Mouse (Mus musculus) neural tube, embryonic 13.5 days (tissue): ENCODE measurements around the gene 1700013G24Rik. TPM values are rescaled to one million over a fixed set of nuclear protein-coding genes. Genes with fewer than 3 reads are reported as not detected.

Experiments
- ATAC-seq: fragments of 200-750 bp; cut with Nextera tagmentation; 2 replicates; pipeline ENCODE4 v1.8.0; 2017; ENCODE audit warnings: low read depth, mild to moderate bottlenecking, moderate TSS enrichment, moderate library complexity
- H3K27ac ChIP-seq: fragments of 300-500 bp; sonication (generic); replicated peaks from 2 replicates; pipeline ENCODE4 v1.5.1; 2015; ENCODE audit warnings: moderate library complexity, mild to moderate bottlenecking, inconsistent platforms
- H3K27me3 ChIP-seq: fragments of 300-500 bp; sonication (generic); 2 replicates; pipeline ENCODE4 v1.6.1; 2015; ENCODE audit warnings: mild to moderate bottlenecking, inconsistent platforms
- H3K36me3 ChIP-seq: fragments of 300-500 bp; sonication (generic); 2 replicates; pipeline ENCODE4 v1.6.1; 2015; ENCODE audit warnings: mild to moderate bottlenecking, inconsistent platforms
- H3K4me1 ChIP-seq: fragments of 300-500 bp; sonication (generic); replicated peaks from 2 replicates; pipeline ENCODE4 v1.6.1; 2015; ENCODE audit warnings: inconsistent platforms
- H3K4me2 ChIP-seq: fragments of 300-500 bp; sonication (generic); 2 replicates; pipeline ENCODE4 v1.6.1; 2015; ENCODE audit warnings: inconsistent platforms, mild to moderate bottlenecking, moderate library complexity
- H3K4me3 ChIP-seq: fragments of 300-500 bp; sonication (generic); 2 replicates; pipeline ENCODE4 v1.5.1; 2015; ENCODE audit warnings: mild to moderate bottlenecking, inconsistent platforms
- H3K9ac ChIP-seq: fragments of 300-500 bp; sonication (generic); 2 replicates; pipeline ENCODE4 v1.6.1; 2015; ENCODE audit warnings: moderate library complexity, mild to moderate bottlenecking, inconsistent platforms
- H3K9me3 ChIP-seq: fragments of 300-500 bp; sonication (generic); 2 replicates; pipeline ENCODE4 v1.6.1; 2016; ENCODE audit warnings: inconsistent platforms
- WGBS: fragments of 180-500 bp; shearing (Covaris S2); methylation state at CpG from one replicate; pipeline ENCODE4 v1.1.7; 2015; 5-methylcytosine and 5-hydroxymethylcytosine counted together
- polyA plus RNA-seq: library from polyadenylated mRNA; unstranded; fragments of >200 nt; fragmentation: Nextera tagmentation; extraction: Ambion mirVana; gene quantifications from 2 replicates; pipeline ENCODE4 v1.2.1, GENCODE M21; 2015

Gene 1700013G24Rik
- polyA plus RNA-seq, 1 experiment from 2014 or later: not detected

DNA sequence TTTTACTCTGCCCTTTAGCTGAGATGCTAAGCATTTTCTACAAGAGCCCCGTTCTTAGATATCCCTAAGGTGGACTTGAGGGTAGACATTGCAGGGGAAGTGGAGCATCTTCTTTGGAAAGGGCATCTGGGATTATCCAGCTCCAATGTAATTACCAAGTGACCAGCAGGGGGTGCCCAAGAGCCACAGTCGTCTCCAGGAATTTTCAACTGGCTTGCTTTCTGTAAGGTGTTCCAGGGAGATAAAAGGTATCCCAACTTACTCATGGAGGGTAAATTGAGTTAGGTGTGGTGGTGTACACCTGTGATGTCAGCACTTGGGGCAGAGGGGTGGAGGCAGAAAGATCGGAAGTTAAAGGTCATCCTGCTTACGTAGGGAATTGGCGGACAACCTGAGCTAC, 9.5 kb upstream of the 1700013G24Rik start:
- Histone ChIP-seq H3K27ac (no peak overlapping the region), H3K9me3 (no peaks in the 10 kb centered on the region), H3K4me1 (peaks cover 10% of the 10 kb centered on the region), H3K36me3 (no peaks in the 10 kb centered on the region), H3K4me3 (no peak overlapping the region), H3K27me3 (no peaks in the 10 kb centered on the region), H3K9ac (no peak overlapping the region), H3K4me2 (no peak overlapping the region)
- 35% methylated on average over 5 of the region's 5 CpGs for WGBS
- ATAC-seq: no peak; the same call in 1 of the 2 replicates

GRCm38 (mm10) chr4:137445881-137446280, 7.2 kb upstream of the 1700013G24Rik start:
- H3K4me3 ChIP-seq: no peak overlapping the region
- H3K9me3 ChIP-seq: no peaks in the 10 kb centered on the region
- H3K4me1 ChIP-seq: peaks cover 16% of the 10 kb centered on the region
- no peak overlapping the region for H3K27ac ChIP-seq
- no peak overlapping the region for H3K9ac ChIP-seq
- H3K4me2 ChIP-seq: no peak overlapping the region
- whole genome bisulfite sequencing: 90% methylated on average over 4 of the region's 4 CpGs
- no peaks in the 10 kb centered on the region for H3K27me3 ChIP-seq
- no peaks in the 10 kb centered on the region for H3K36me3 ChIP-seq
- ATAC-seq: no peak

- no peaks in the 10 kb centered on the region for H3K9me3 ChIP-seq
Measured at GRCm38 (mm10) chr4:137447363-137448196, 5.5 kb upstream of the 1700013G24Rik start.

DNA sequence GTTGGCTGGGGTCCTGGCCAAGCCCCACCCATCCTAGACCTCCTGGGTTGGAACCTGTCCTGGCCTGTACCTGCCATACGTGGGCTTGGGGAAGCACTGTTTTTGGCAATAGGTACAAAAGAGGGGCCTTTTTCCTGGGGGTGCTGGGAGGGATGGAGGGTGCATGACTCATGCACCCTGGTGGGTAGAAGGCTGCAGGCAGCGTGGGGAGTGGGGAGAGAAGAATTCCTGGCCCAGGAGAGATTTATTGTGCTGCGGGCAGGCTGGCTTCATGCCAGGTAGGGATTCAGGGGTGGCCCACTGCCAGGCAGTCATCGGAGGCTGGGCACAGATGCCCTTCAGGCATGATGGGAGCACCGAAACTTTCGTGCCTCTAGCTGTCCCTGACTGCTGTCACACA, 4.9 kb upstream of the 1700013G24Rik start:
- Histone ChIP-seq H3K9me3 (no peaks in the 10 kb centered on the region), H3K36me3 (no peaks in the 10 kb centered on the region), H3K4me1 (peaks cover 16% of the 10 kb centered on the region), H3K27ac (peak overlapping the region; percentile 52; the same call in 1 of the 2 replicates), H3K4me2 (no peak overlapping the region; the same call in 1 of the 2 replicates), H3K4me3 (no peak overlapping the region), H3K27me3 (no peaks in the 10 kb centered on the region), H3K9ac (no peak overlapping the region)
- 36% methylated on average over 6 of the region's 6 CpGs for WGBS
- peak; percentile 73 for ATAC-seq

More at GRCm38 (mm10) chr4:137447363-137448196, 5.5 kb upstream of the 1700013G24Rik start:
- H3K27me3 ChIP-seq: no peaks in the 10 kb centered on the region
- H3K4me1 ChIP-seq: peaks cover 16% of the 10 kb centered on the region
- H3K27ac ChIP-seq: peak overlapping the region; percentile 52; the same call in 1 of the 2 replicates
- H3K4me2 ChIP-seq: no peak overlapping the region; the same call in 1 of the 2 replicates
- ATAC-seq: peak; percentile 45; the same call in 1 of the 2 replicates
- H3K4me3 ChIP-seq: no peak overlapping the region
- H3K36me3 ChIP-seq: no peaks in the 10 kb centered on the region
- 78% methylated on average over 7 of the region's 7 CpGs for WGBS
- no peak overlapping the region for H3K9ac ChIP-seq

DNA sequence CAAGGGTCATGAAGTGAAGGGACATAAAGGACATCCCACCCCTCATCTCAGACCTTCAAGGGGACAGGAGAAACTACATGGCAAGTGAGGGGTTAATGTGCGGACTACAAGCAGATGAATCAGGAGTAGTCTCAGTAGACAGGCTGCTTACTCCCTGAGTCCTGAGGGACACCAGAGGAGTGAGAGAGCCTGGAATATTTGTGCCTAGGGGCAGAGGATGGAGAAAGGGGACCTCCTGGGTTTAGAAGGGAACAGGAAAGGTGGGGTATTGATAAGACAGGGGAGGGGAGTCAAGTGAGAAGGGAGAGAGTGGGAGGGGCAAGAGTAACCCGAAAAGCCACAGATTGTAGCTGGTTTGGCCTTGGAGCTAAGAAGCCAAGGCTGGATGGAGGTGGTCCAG, 4.4 kb upstream of the 1700013G24Rik start:
- H3K4me2 ChIP-seq: no peak overlapping the region; the same call in 1 of the 2 replicates
- H3K27me3 ChIP-seq: no peaks in the 10 kb centered on the region
- peak; percentile 44; the same call in 1 of the 2 replicates for ATAC-seq
- 47% methylated on average over 2 of the region's 2 CpGs for WGBS
- H3K27ac ChIP-seq: no peak overlapping the region; the same call in 1 of the 2 replicates
- H3K36me3 ChIP-seq: no peaks in the 10 kb centered on the region
- no peaks in the 10 kb centered on the region for H3K9me3 ChIP-seq
- no peak overlapping the region for H3K9ac ChIP-seq
- H3K4me1 ChIP-seq: peaks cover 16% of the 10 kb centered on the region
- H3K4me3 ChIP-seq: no peak overlapping the region

- ATAC-seq: no peak
Measured at GRCm38 (mm10) chr4:137449132-137449531, 4.0 kb upstream of the 1700013G24Rik start.

DNA sequence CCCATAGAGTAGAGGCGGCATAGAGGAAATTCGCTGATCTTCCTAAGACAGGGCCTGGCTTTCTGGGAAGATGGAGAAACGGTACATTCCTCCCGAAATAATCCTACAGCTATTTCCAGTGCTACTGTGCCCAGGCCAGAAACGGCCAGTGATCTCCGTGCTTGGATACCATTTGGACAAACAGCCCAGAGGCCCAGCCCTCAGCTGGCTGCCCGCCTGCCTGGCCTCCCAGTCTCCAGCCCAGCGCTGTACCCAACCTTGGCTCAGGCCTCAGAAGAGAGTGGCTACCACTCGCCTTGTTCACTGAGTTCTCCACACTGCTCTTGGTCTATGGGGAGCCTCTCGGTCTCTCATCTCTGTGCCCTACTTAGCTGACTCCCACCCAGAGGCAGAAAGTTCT, 3.4 kb upstream of the 1700013G24Rik start:
- H3K4me1 ChIP-seq: peaks cover 16% of the 10 kb centered on the region
- ATAC-seq: no peak
- no peak overlapping the region for H3K4me3 ChIP-seq
- H3K9me3 ChIP-seq: no peaks in the 10 kb centered on the region
- H3K36me3 ChIP-seq: no peaks in the 10 kb centered on the region
- no peak overlapping the region for H3K9ac ChIP-seq
- H3K27me3 ChIP-seq: no peaks in the 10 kb centered on the region
- WGBS: 83% methylated on average over 10 of the region's 10 CpGs
- no peak overlapping the region for H3K4me2 ChIP-seq
- H3K27ac ChIP-seq: no peak overlapping the region

More at GRCm38 (mm10) chr4:137449132-137449531, 4.0 kb upstream of the 1700013G24Rik start:
- Histone ChIP-seq H3K4me3 (no peak overlapping the region), H3K27me3 (no peaks in the 10 kb centered on the region), H3K36me3 (no peaks in the 10 kb centered on the region), H3K9me3 (no peaks in the 10 kb centered on the region), H3K27ac (no peak overlapping the region), H3K4me1 (peaks cover 16% of the 10 kb centered on the region), H3K4me2 (no peak overlapping the region), H3K9ac (no peak overlapping the region)
- 86% methylated on average over 2 of the region's 2 CpGs for WGBS

DNA sequence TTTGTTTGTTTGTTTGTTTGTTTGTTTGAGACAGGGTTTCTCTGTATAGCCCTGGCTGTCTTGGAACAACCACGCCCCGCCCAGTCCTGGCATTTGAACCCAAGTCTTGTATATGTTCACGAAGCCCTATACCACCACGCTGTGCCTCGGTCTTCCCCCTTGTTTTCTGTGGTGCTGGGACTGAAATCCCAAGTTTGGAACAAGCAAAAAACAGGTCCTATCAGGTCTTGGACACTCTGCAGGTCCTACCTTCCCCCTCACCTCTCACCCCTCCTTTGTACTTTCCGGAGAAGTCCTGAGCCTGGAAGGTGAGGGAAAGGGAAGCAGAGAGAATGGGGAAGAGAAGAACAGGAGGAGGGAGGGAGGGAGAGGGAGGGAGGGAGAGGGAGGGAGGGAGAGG, 894 bp upstream of the 1700013G24Rik start:
- WGBS: 90% methylated on average over 6 of the region's 6 CpGs
- H3K4me1 ChIP-seq: peaks cover 16% of the 10 kb centered on the region
- no peak overlapping the region for H3K27ac ChIP-seq
- no peaks in the 10 kb centered on the region for H3K27me3 ChIP-seq
- H3K9me3 ChIP-seq: no peaks in the 10 kb centered on the region
- H3K4me2 ChIP-seq: no peak overlapping the region
- no peak for ATAC-seq
- no peaks in the 10 kb centered on the region for H3K36me3 ChIP-seq
- no peak overlapping the region for H3K9ac ChIP-seq
- H3K4me3 ChIP-seq: no peak overlapping the region

GRCm38 (mm10) chr4:137454582-137454981, 1.5 kb downstream of the 1700013G24Rik start:
- ATAC-seq: no peak
- Histone ChIP-seq H3K27ac (no peak overlapping the region), H3K27me3 (no peaks in the 10 kb centered on the region), H3K36me3 (no peaks in the 10 kb centered on the region), H3K4me2 (no peak overlapping the region), H3K9me3 (no peaks in the 10 kb centered on the region), H3K9ac (no peak overlapping the region), H3K4me1 (no peaks in the 10 kb centered on the region), H3K4me3 (no peak overlapping the region)
- WGBS: 90% methylated on average over 14 of the region's 14 CpGs

- no peaks in the 10 kb centered on the region for H3K36me3 ChIP-seq
- H3K27ac ChIP-seq: no peak overlapping the region
- no peak overlapping the region for H3K4me3 ChIP-seq
- no peaks in the 10 kb centered on the region for H3K9me3 ChIP-seq
- H3K27me3 ChIP-seq: no peaks in the 10 kb centered on the region
- ATAC-seq: no peak
- H3K4me2 ChIP-seq: no peak overlapping the region
- WGBS: 90% methylated on average over 12 of the region's 12 CpGs
- no peaks in the 10 kb centered on the region for H3K4me1 ChIP-seq
- no peak overlapping the region for H3K9ac ChIP-seq
Measured at GRCm38 (mm10) chr4:137456581-137456980, 3.5 kb downstream of the 1700013G24Rik start.

- no peaks in the 10 kb centered on the region for H3K9me3 ChIP-seq
- no peak overlapping the region for H3K4me3 ChIP-seq
- H3K27ac ChIP-seq: no peak overlapping the region
- H3K4me1 ChIP-seq: no peaks in the 10 kb centered on the region
- no peaks in the 10 kb centered on the region for H3K27me3 ChIP-seq
- no peak overlapping the region for H3K9ac ChIP-seq
- no peaks in the 10 kb centered on the region for H3K36me3 ChIP-seq
- H3K4me2 ChIP-seq: no peak overlapping the region
- 82% methylated on average over 4 of the region's 4 CpGs for WGBS
- no peak for ATAC-seq
Measured at GRCm38 (mm10) chr4:137457292-137457691, 4.2 kb downstream of the 1700013G24Rik start.

GRCm38 (mm10) chr4:137458310-137458709, 5.2 kb downstream of the 1700013G24Rik start:
- H3K36me3 ChIP-seq: no peaks in the 10 kb centered on the region
- no peaks in the 10 kb centered on the region for H3K4me1 ChIP-seq
- no peak for ATAC-seq
- no peak overlapping the region for H3K27ac ChIP-seq
- H3K9ac ChIP-seq: no peak overlapping the region
- no peaks in the 10 kb centered on the region for H3K9me3 ChIP-seq
- WGBS: 82% methylated on average over 9 of the region's 9 CpGs
- H3K4me2 ChIP-seq: no peak overlapping the region
- H3K27me3 ChIP-seq: no peaks in the 10 kb centered on the region
- no peak overlapping the region for H3K4me3 ChIP-seq
